Mouse (Mus musculus) cerebellum, postnatal 36 days (tissue): ENCODE measurements around the gene Slx4ip.

Experiments
- DNase-seq, 2 experiments: peaks; one replicate each; pipeline ENCODE4 v3.0.0; 2021 to 2022; ENCODE audit warnings: mixed read lengths in 2 of 2

Gene Slx4ip

GRCm38 (mm10) chr2:136947937-136948336 is 56.9 kb downstream of the Slx4ip start:
- no peak for DNase-seq

GRCm38 (mm10) chr2:136952238-136952637 is 61.2 kb downstream of the Slx4ip start:
- no peak for DNase-seq

- DNase-seq, result no peak
These were observed 64.9 kb downstream of the Slx4ip start for GRCm38 (mm10) chr2:136955726-136956571.

GRCm38 (mm10) chr2:136958697-136959096 is 67.7 kb downstream of the Slx4ip start:
- DNase-seq, result no peak

- no peak for DNase-seq
These were observed 84.8 kb downstream of the Slx4ip start for GRCm38 (mm10) chr2:136975774-136976173.

GRCm38 (mm10) chr2:136979056-136979772 is 88.2 kb downstream of the Slx4ip start:
- no peak for DNase-seq

GRCm38 (mm10) chr2:136981062-136981879 is 90.3 kb downstream of the Slx4ip start:
- no peak for DNase-seq

GRCm38 (mm10) chr2:136983959-136984358 is 92.9 kb downstream of the Slx4ip start:
- DNase-seq, result no peak

- DNase-seq, result no peak
These were observed 95.1 kb downstream of the Slx4ip start for GRCm38 (mm10) chr2:136985998-136986730.

GRCm38 (mm10) chr2:136993116-136993515 is 102.1 kb downstream of the Slx4ip start:
- DNase-seq, result no peak

- DNase-seq, result no peak
These were observed 106.1 kb downstream of the Slx4ip start for GRCm38 (mm10) chr2:136997104-136997503.

GRCm38 (mm10) chr2:137002031-137002430 is 111.0 kb downstream of the Slx4ip start:
- no peak for DNase-seq

- DNase-seq, result no peak
These were observed 115.6 kb downstream of the Slx4ip start for GRCm38 (mm10) chr2:137006656-137007055.

- DNase-seq, result no peak
These were observed 121.0 kb downstream of the Slx4ip start for GRCm38 (mm10) chr2:137011980-137012379.

GRCm38 (mm10) chr2:137013151-137013550 is 122.1 kb downstream of the Slx4ip start:
- no peak for DNase-seq

GRCm38 (mm10) chr2:137013811-137014350 is 122.9 kb downstream of the Slx4ip start:
- DNase-seq, result no peak

- DNase-seq, result no peak
These were observed 123.4 kb downstream of the Slx4ip start for GRCm38 (mm10) chr2:137014423-137014822.

- DNase-seq, result no peak
These were observed 153.1 kb downstream of the Slx4ip start for GRCm38 (mm10) chr2:137044122-137044521.

GRCm38 (mm10) chr2:137049367-137049766 is 158.3 kb downstream of the Slx4ip start:
- DNase-seq, result no peak

GRCm38 (mm10) chr2:137049906-137050305 is 158.9 kb downstream of the Slx4ip start:
- no peak for DNase-seq

- DNase-seq, result no peak
These were observed 172.8 kb downstream of the Slx4ip start for GRCm38 (mm10) chr2:137063829-137064228.

- no peak for DNase-seq
These were observed 173.5 kb downstream of the Slx4ip start for GRCm38 (mm10) chr2:137064513-137064912.
